Mouse (Mus musculus) liver, embryonic 14.5 days (tissue): ENCODE results near the gene Sell. TPM values are rescaled to one million over a fixed set of nuclear protein-coding genes. Genes with fewer than 3 reads are reported as not detected.

Experiments used
- ATAC-seq: fragments of 200-750 bp; cut with Nextera tagmentation; 2 replicates; pipeline ENCODE4 v1.8.0; 2017; ENCODE audit warnings: moderate number of reproducible peaks, mild to moderate bottlenecking, moderate library complexity; ENCODE audit not compliant: insufficient read depth
- DNase-seq, 3 experiments: peaks; one replicate each; pipeline ENCODE4 v3.0.0-alpha.2; 2012 to 2013; ENCODE audit warnings: low read depth in 3 of 3, low spot score in 3 of 3
- H3K27ac ChIP-seq: fragments of 300-500 bp; sonication (generic); 2 replicates; pipeline ENCODE4 v1.5.1; 2014; ENCODE audit warnings: moderate library complexity, mild to moderate bottlenecking, control low read depth, inconsistent platforms
- H3K27me3 ChIP-seq: fragments of 300-500 bp; sonication (generic); 2 replicates; pipeline ENCODE4 v1.6.1; 2014; ENCODE audit warnings: mild to moderate bottlenecking, low read length, moderate library complexity; ENCODE audit not compliant: control insufficient read depth, insufficient read depth
- H3K36me3 ChIP-seq: fragments of 300-500 bp; sonication (generic); replicated peaks from 2 replicates; pipeline ENCODE4 v1.6.1; 2014; ENCODE audit warnings: low read depth; ENCODE audit not compliant: control insufficient read depth, insufficient read depth
- H3K4me1 ChIP-seq, 2 experiments: fragments of 200-500 bp in 1 of 2; fragments of 300-500 bp in 1 of 2; sonication (generic) in 1 of 2; replicated peaks; 2 replicates each; pipeline ENCODE4 v1.6.1; 2012 to 2014; ENCODE audit warnings: antibody characterized with exemption in 1 of 2, inconsistent platforms in 1 of 2, low read length in 1 of 2; ENCODE audit not compliant: control insufficient read depth in 2 of 2, insufficient read depth in 2 of 2
- H3K4me2 ChIP-seq: fragments of 300-500 bp; sonication (generic); 2 replicates; pipeline ENCODE4 v1.6.1; 2014; ENCODE audit warnings: low read depth, mild to moderate bottlenecking, control low read depth, moderate library complexity
- H3K4me3 ChIP-seq, 2 experiments: fragments of 200-500 bp in 1 of 2; fragments of 300-500 bp in 1 of 2; sonication (generic) in 1 of 2; 2 replicates each; pipeline ENCODE4 v1.5.1; 2012 to 2014; ENCODE audit warnings: low read depth in 2 of 2, low read length in 2 of 2, mild to moderate bottlenecking in 2 of 2, control low read depth in 1 of 2, inconsistent platforms in 1 of 2, moderate library complexity in 1 of 2; ENCODE audit not compliant: insufficient read depth in 1 of 2
- H3K9ac ChIP-seq: fragments of 300-500 bp; sonication (generic); replicated peaks from 2 replicates; pipeline ENCODE4 v1.6.1; 2014; ENCODE audit warnings: mild to moderate bottlenecking, control low read depth, moderate library complexity
- H3K9me3 ChIP-seq: fragments of 300-500 bp; sonication (generic); 2 replicates; pipeline ENCODE4 v1.6.1; 2016; ENCODE audit warnings: low read length, mixed read lengths; ENCODE audit not compliant: control insufficient read depth
- CTCF ChIP-seq: IDR thresholded peaks from 2 replicates; pipeline ENCODE4 v1.5.1; 2016; ENCODE audit warnings: antibody characterized with exemption, low read depth, control low read depth
- EP300 ChIP-seq: IDR thresholded peaks from 2 replicates; pipeline ENCODE4 v1.6.1; 2016; ENCODE audit warnings: antibody characterized with exemption, low read depth
- WGBS: fragments of 180-500 bp; shearing (Covaris S2); extraction: QIAGEN DNeasy Blood & Tissue Kit; methylation state at CpG from one replicate; pipeline ENCODE4 v1.1.7; 2014; ENCODE audit not compliant: insufficient replicate concordance; 5-methylcytosine and 5-hydroxymethylcytosine counted together
- polyA plus RNA-seq, 2 experiments: library from polyadenylated mRNA; depleted of rRNA in 1 of 2; stranded (reverse) in 1 of 2; unstranded in 1 of 2; fragments of >200 nt; fragmentation: Nextera tagmentation in 1 of 2; extraction: Ambion mirVana in 1 of 2; gene quantifications; 2 replicates each; pipeline versions ENCODE4 v1.2.1 to v1.2.3; 2012 to 2014

Gene Sell
- polyA plus RNA-seq, 2 experiments = 3.0 to 8.0 TPM

DNA sequence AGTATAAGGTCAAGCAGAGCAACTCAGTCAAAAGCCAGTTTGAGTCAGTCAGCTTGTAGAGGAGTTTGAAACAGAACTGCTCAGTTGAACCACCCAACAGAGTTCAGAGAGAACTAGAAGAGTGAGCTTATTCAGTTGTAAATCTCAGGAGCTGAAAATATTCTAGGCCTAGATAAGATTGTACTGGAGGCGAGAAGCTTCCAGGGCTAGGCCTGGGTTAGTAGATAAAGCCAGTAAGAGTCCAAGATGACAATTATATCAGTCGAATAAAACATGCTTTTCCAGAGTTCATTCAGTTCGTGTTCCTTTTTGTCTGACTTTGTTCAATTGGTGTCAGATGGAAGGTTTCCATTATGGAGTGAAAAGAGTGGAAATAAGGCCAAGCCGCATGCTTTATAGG lies 36.1 kb upstream of the Sell start:
- Histone ChIP-seq H3K4me3 (no peak overlapping the region), H3K4me2 (no peak overlapping the region), H3K27me3 (no peaks in the 10 kb centered on the region), H3K9me3 (no peaks in the 10 kb centered on the region), H3K9ac (no peak overlapping the region), H3K27ac (no peak overlapping the region), H3K4me1 (no peaks in the 10 kb centered on the region), H3K36me3 (no peaks in the 10 kb centered on the region)
- no peak for ATAC-seq
- 31% methylated on average over 4 of the region's 4 CpGs for WGBS
- TF ChIP-seq EP300 (no peak), CTCF (no peak)
- DNase-seq = no peak

- WGBS = 45% methylated on average over 5 of the region's 5 CpGs
- Histone ChIP-seq H3K4me2 (no peak overlapping the region), H3K4me3 (no peak overlapping the region), H3K9me3 (no peaks in the 10 kb centered on the region), H3K4me1 (no peaks in the 10 kb centered on the region), H3K9ac (no peak overlapping the region), H3K27me3 (no peaks in the 10 kb centered on the region), H3K36me3 (no peaks in the 10 kb centered on the region), H3K27ac (no peak overlapping the region)
- DNase-seq (no peak), ATAC-seq (no peak)
- TF ChIP-seq EP300 (no peak), CTCF (no peak)
These were observed 34.4 kb upstream of the Sell start for GRCm38 (mm10) chr1:164027416-164027815.

DNA sequence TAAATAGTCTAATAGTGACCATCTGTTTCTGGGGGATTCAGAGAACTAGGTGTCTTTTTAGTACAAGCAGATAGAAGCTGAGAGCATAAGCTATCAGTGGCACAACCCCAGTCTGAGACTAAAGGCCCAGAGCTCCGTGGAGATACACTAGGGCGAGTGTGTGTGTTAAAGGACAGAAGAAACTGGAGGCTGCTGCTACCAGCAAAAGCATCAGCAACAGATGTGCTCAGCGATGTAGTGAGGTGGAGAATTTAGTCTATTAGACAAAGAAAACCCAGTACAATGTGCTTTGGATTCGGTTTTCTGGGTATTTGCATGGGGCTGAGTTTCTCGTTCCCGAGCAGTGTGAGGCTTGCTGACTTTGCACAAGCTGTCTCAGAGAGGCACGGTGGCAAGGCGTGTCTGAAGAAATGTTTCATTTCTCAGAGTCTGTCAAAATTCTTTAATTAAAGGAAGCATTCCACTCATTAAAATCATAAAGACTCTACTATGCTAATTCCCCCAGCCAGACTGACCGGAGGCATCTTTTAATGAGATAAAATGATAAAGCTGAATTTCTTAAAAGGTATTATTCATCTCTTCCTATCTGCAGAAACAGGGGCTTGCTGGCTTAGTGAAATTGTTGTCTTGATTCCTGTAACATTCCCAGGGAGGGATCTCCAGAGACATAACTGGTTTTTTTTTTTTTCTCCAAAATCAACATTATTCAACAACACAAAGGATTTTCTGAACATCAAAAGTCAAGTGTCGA lies 21.2 kb upstream of the Sell start:
- Histone ChIP-seq H3K9me3 (no peaks in the 10 kb centered on the region), H3K4me3 (no peak overlapping the region), H3K27ac (no peak overlapping the region), H3K36me3 (no peaks in the 10 kb centered on the region), H3K9ac (no peak overlapping the region), H3K27me3 (no peaks in the 10 kb centered on the region), H3K4me2 (no peak overlapping the region), H3K4me1 (no peaks in the 10 kb centered on the region)
- DNase-seq (no peak), ATAC-seq (no peak)
- no peak for TF ChIP-seq CTCF
- no peak for TF ChIP-seq EP300
- WGBS = 63% methylated on average over 10 of the region's 10 CpGs

DNA sequence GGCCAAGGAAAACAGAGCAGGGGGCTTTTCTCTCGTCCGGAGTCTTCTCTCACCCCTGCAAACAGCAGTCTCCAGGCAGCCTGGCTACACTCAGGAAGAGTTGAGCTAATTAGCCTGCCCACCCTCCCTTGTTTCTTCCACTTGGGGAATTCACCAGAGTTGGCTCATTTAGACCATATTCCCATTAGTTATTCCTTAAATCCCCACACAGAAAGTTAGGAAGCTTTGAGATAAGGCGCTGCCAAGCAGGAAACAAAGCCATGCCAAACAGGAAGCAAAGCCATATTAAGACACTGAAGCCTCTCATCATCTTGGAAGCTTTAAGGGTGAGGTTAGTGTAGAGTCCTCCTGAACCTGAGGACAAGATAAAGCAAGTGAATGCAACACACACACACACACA lies 18.2 kb upstream of the Sell start:
- no peak overlapping the region for H3K9ac ChIP-seq
- H3K4me2 ChIP-seq = no peak overlapping the region
- ATAC-seq = no peak
- H3K4me3 ChIP-seq = no peak overlapping the region
- no peak for DNase-seq
- H3K36me3 ChIP-seq = no peaks in the 10 kb centered on the region
- TF ChIP-seq EP300 = no peak
- TF ChIP-seq CTCF = no peak
- no peaks in the 10 kb centered on the region for H3K27me3 ChIP-seq
- 34% methylated on average over 3 of the region's 3 CpGs for WGBS
- no peaks in the 10 kb centered on the region for H3K9me3 ChIP-seq
- H3K27ac ChIP-seq = no peak overlapping the region
- H3K4me1 ChIP-seq = no peaks in the 10 kb centered on the region

GRCm38 (mm10) chr1:164047934-164048333 lies 13.8 kb upstream of the Sell start, which contains the start of gene Sele:
Gene Sele (plus strand): TSS chr1:164048234.
- Histone ChIP-seq H3K4me1 (no peaks in the 10 kb centered on the region), H3K27me3 (no peaks in the 10 kb centered on the region), H3K9ac (no peak within 1 kb of the TSS), H3K27ac (no peak within 1 kb of the TSS), H3K36me3 (no peaks in the 10 kb centered on the region), H3K4me2 (no peak within 1 kb of the TSS), H3K4me3 (no peak within 1 kb of the TSS), H3K9me3 (no peaks in the 10 kb centered on the region)
- no peak for ATAC-seq
- no peak for DNase-seq
- WGBS = 54% methylated on average over 5 of the region's 5 CpGs
- no peak for TF ChIP-seq CTCF
- no peak for TF ChIP-seq EP300
